Mouse (Mus musculus) kidney, embryonic 14.5 days (tissue): Measurements from ENCODE around the gene Dapk1. TPM values are rescaled to one million over a fixed set of nuclear protein-coding genes. Genes with fewer than 3 reads are reported as not detected.

Experiments
- ATAC-seq: fragments of 200-750 bp; cut with Nextera tagmentation; 2 replicates; pipeline ENCODE4 v1.8.0; 2017; ENCODE audit warnings: moderate number of reproducible peaks, mild to moderate bottlenecking, moderate TSS enrichment, moderate library complexity; ENCODE audit not compliant: low FRiP score, low TSS enrichment
- H3K27ac ChIP-seq: fragments of 300-500 bp; sonication (generic); 2 replicates; pipeline ENCODE4 v1.5.1; 2014; ENCODE audit warnings: low read depth, mild to moderate bottlenecking, low read length, moderate library complexity, mixed read lengths
- H3K27me3 ChIP-seq: fragments of 300-500 bp; sonication (generic); 2 replicates; pipeline ENCODE4 v1.6.1; 2014; ENCODE audit warnings: mild to moderate bottlenecking, low read length; ENCODE audit not compliant: control insufficient read depth, insufficient read depth
- H3K36me3 ChIP-seq: fragments of 300-500 bp; sonication (generic); 2 replicates; pipeline ENCODE4 v1.6.1; 2014; ENCODE audit warnings: low read length, mixed read lengths; ENCODE audit not compliant: control insufficient read depth, insufficient read depth
- H3K4me1 ChIP-seq: fragments of 300-500 bp; sonication (generic); 2 replicates; pipeline ENCODE4 v1.6.1; 2014; ENCODE audit warnings: low read length, mixed read lengths; ENCODE audit not compliant: control insufficient read depth, insufficient read depth
- H3K4me2 ChIP-seq: fragments of 300-500 bp; sonication (generic); replicated peaks from 2 replicates; pipeline ENCODE4 v1.6.1; 2014; ENCODE audit warnings: low read depth, mild to moderate bottlenecking, low read length
- H3K4me3 ChIP-seq: fragments of 300-500 bp; sonication (generic); 2 replicates; pipeline ENCODE4 v1.5.1; 2014; ENCODE audit warnings: mild to moderate bottlenecking, low read length
- H3K9ac ChIP-seq: fragments of 300-500 bp; sonication (generic); 2 replicates; pipeline ENCODE4 v1.6.1; 2014; ENCODE audit warnings: low read depth, mild to moderate bottlenecking, low read length, moderate library complexity
- H3K9me3 ChIP-seq: fragments of 300-500 bp; sonication (generic); 2 replicates; pipeline ENCODE4 v1.6.1; 2016; ENCODE audit warnings: low read length; ENCODE audit not compliant: control insufficient read depth
- WGBS: fragments of 180-500 bp; shearing (Covaris S2); extraction: QIAGEN DNeasy Blood & Tissue Kit; methylation state at CpG from one replicate; pipeline ENCODE4 v1.1.7; 2014; 5-methylcytosine and 5-hydroxymethylcytosine counted together
- polyA plus RNA-seq: library from polyadenylated mRNA; unstranded; fragments of >200 nt; fragmentation: Nextera tagmentation; extraction: Ambion mirVana; gene quantifications from 2 replicates; pipeline ENCODE4 v1.2.1, GENCODE M21; 2014

Gene Dapk1
- polyA plus RNA-seq, 1 experiment from 2014 or later: 24.5 TPM

- no peaks in the 10 kb centered on the region for H3K36me3 ChIP-seq
- no peaks in the 10 kb centered on the region for H3K27me3 ChIP-seq
- no peak overlapping the region for H3K9ac ChIP-seq
- H3K4me1 ChIP-seq: 0 out of 2 replicates have a peak, but pooled peaks cover 3% of the 10 kb centered on the region
- H3K27ac ChIP-seq: no peak overlapping the region
- WGBS: 55% methylated on average over 3 of the region's 3 CpGs
- no peak overlapping the region for H3K4me2 ChIP-seq
- no peak for ATAC-seq
- no peaks in the 10 kb centered on the region for H3K9me3 ChIP-seq
- no peak overlapping the region for H3K4me3 ChIP-seq
Observed at GRCm38 (mm10) chr13:60578541-60578940, 23.2 kb upstream of the Dapk1 start.

GRCm38 (mm10) chr13:60594866-60595265 is 6.9 kb upstream of the Dapk1 start:
- no peak for ATAC-seq
- no peaks in the 10 kb centered on the region for H3K9me3 ChIP-seq
- no peak overlapping the region for H3K9ac ChIP-seq
- no peaks in the 10 kb centered on the region for H3K36me3 ChIP-seq
- H3K4me1 ChIP-seq: no peaks in the 10 kb centered on the region
- no peak overlapping the region for H3K4me2 ChIP-seq
- no peaks in the 10 kb centered on the region for H3K27me3 ChIP-seq
- no peak overlapping the region for H3K4me3 ChIP-seq
- no peak overlapping the region for H3K27ac ChIP-seq
- 79% methylated on average over 3 of the region's 3 CpGs for WGBS

- H3K4me2 ChIP-seq: no peak overlapping the region
- H3K4me3 ChIP-seq: no peak overlapping the region
- no peaks in the 10 kb centered on the region for H3K36me3 ChIP-seq
- H3K9ac ChIP-seq: no peak overlapping the region
- no peaks in the 10 kb centered on the region for H3K4me1 ChIP-seq
- 95% methylated on average over 6 of the region's 6 CpGs for WGBS
- no peaks in the 10 kb centered on the region for H3K9me3 ChIP-seq
- H3K27me3 ChIP-seq: no peaks in the 10 kb centered on the region
- no peak overlapping the region for H3K27ac ChIP-seq
- no peak for ATAC-seq
Observed at GRCm38 (mm10) chr13:60595519-60595918, 6.2 kb upstream of the Dapk1 start.

DNA sequence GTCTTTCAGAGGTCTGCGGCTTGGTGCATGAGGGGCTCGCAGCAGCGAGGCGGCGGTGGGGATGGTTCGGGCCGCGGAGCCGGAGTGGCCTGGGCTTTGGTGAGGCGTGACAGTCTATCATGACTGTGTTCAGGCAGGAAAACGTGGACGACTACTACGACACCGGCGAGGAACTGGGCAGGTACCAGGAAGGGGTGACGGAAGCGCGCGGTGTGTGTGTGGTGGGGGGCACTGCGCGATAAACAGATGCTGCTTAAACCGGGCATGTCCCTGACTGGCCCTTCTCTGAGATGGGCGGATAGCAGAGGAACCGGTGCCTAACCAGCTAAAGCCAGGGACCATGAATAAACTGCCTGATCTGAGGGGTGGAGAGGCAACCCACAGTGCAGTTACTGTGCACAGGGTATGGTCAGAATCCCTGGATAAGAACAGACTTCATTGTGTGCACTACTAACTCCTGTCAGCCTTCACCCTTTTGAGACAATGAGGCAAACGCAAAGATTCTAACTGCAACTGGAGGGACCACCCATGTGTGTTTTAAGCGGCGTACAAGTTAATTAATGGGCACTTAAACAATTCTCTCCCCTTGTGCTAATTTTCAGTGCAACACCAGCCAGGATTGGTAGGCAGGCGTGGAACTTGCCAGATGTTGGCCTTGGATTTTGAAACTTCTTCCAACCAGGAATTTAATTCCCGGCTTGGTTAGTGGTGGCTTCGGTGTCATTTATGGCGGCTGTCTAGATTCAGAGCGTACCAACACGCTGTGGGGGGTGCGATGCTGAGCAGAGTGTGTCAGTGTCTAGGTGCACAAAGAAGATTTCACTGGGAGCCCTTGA is 887 bp downstream of the Dapk1 start:
- H3K27ac ChIP-seq: peak overlapping the region; percentile 82
- H3K9me3 ChIP-seq: no peaks in the 10 kb centered on the region
- H3K4me1 ChIP-seq: peaks cover 12% of the 10 kb centered on the region
- peak overlapping the region; percentile 81 for H3K4me3 ChIP-seq
- 5% methylated on average over 34 of the region's 34 CpGs for WGBS
- no peaks in the 10 kb centered on the region for H3K27me3 ChIP-seq
- H3K4me2 ChIP-seq: peak overlapping the region; percentile 90
- ATAC-seq: peak; percentile 77
- H3K9ac ChIP-seq: peak overlapping the region; percentile 89
- H3K36me3 ChIP-seq: no peaks in the 10 kb centered on the region

DNA sequence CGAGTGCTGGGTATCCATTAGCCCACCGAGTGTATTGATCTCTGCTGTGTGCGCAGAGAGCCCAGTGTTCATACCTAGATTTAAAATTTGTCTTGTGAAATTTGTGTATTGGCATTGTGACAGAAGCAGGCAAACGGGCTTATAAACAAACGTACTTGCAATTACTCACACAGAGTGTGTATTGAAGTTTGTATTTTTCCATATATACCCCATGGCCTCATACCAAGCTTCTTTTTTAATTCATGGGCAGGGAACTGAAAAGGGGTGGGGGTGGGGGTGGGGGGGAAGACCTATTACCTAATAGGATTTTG is 1.5 kb downstream of the Dapk1 start:
- no peaks in the 10 kb centered on the region for H3K36me3 ChIP-seq
- 57% methylated on average over 5 of the region's 5 CpGs for WGBS
- H3K9me3 ChIP-seq: no peaks in the 10 kb centered on the region
- H3K4me3 ChIP-seq: peak overlapping the region; percentile 81
- H3K27me3 ChIP-seq: no peaks in the 10 kb centered on the region
- H3K9ac ChIP-seq: peak overlapping the region; percentile 89; the same call in 1 of the 2 replicates
- peak overlapping the region; percentile 90 for H3K4me2 ChIP-seq
- no peak for ATAC-seq
- peaks cover 12% of the 10 kb centered on the region for H3K4me1 ChIP-seq
- H3K27ac ChIP-seq: no peak overlapping the region

DNA sequence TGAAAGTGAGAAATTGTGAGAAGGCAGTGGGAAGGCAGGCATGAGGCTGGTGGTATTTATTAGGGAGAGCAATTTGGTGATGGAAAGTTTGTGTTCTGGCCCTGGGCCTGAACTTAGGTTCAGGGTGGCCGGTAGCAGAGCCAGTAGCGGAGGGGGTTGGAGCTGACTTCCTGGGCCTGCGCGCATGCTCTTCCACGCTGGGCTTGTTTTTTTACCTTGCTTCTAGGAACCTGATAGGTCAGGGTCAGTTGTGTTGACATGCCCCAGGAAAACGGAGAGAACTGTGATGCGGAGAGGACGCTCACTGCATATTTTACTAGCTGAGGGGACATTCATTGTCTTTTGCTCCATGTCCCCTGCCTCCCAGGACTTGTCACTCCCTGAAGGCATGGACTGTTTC is 5.7 kb downstream of the Dapk1 start:
- ATAC-seq: no peak
- Histone ChIP-seq H3K4me2 (no peak overlapping the region), H3K9me3 (no peaks in the 10 kb centered on the region), H3K9ac (no peak overlapping the region), H3K27ac (no peak overlapping the region), H3K36me3 (peaks cover 4% of the 10 kb centered on the region; the same call in 1 of the 2 replicates), H3K4me1 (peaks cover 12% of the 10 kb centered on the region), H3K4me3 (no peak overlapping the region), H3K27me3 (no peaks in the 10 kb centered on the region)
- WGBS: 46% methylated on average over 8 of the region's 8 CpGs

DNA sequence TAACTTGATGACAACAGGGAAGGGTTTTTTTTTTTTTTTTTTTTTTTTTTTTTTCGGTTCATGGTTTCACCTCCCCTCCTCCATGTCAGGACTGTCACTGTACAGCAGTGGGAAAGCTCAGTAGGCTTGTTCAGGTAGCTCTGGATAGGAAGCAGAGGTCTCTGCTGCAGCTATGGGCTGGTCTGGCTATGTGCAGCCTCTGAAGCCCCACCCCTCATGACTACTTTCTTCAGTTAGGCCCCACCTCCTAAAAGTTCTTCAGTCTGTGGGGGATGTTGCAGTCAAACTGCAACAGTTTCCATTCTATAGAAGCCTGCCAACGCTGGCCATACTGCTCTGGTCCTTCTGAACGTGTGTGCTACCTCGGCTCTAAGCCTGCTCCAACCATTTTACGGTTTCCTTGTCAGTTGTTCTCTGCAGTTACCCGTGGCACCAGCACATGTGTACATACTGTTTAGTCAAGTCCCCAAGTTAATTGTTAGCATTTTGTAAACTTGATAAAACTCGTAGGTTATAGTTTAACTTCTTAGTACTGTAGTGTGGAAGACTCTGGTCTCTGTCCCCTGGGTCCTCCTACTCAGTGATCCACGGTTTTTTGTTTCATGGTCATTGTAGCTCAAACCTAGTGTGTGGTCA is 6.8 kb downstream of the Dapk1 start:
- Histone ChIP-seq H3K9ac (no peak overlapping the region), H3K4me3 (no peak overlapping the region), H3K36me3 (peaks cover 4% of the 10 kb centered on the region; the same call in 1 of the 2 replicates), H3K4me1 (peaks cover 2% of the 10 kb centered on the region), H3K4me2 (no peak overlapping the region), H3K27me3 (no peaks in the 10 kb centered on the region), H3K27ac (no peak overlapping the region), H3K9me3 (no peaks in the 10 kb centered on the region)
- peak; percentile 71; the same call in 1 of the 2 replicates for ATAC-seq
- WGBS: 72% methylated on average over 8 of the region's 8 CpGs

GRCm38 (mm10) chr13:60609234-60609633 is 7.5 kb downstream of the Dapk1 start:
- WGBS: 66% methylated on average over 4 of the region's 4 CpGs
- no peak for ATAC-seq
- Histone ChIP-seq H3K27ac (no peak overlapping the region), H3K27me3 (no peaks in the 10 kb centered on the region), H3K4me3 (no peak overlapping the region), H3K9ac (no peak overlapping the region), H3K36me3 (peaks cover 4% of the 10 kb centered on the region; the same call in 1 of the 2 replicates), H3K4me2 (no peak overlapping the region), H3K4me1 (no peaks in the 10 kb centered on the region), H3K9me3 (no peaks in the 10 kb centered on the region)

DNA sequence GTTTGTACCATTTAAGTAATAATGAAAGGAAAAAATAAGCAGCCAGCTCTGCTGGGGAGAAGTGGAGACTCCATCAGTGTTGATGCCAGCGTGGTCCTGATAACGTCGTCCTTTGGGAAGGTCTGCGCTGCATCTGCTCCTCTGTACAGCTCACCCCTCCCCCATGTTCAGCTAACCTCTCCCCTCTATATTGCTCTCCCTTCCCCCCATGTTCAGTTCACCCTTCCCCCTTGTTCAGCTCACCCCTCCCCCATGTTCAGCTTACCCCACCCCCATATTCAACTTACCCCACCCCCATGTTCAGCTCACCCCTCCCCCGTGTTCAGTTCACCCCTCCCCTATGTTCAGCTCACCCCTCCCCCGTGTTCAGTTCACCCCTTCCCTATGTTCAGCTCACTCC is 8.8 kb downstream of the Dapk1 start:
- Histone ChIP-seq H3K36me3 (peaks cover 4% of the 10 kb centered on the region; the same call in 1 of the 2 replicates), H3K9me3 (no peaks in the 10 kb centered on the region), H3K4me3 (no peak overlapping the region), H3K9ac (no peak overlapping the region), H3K27me3 (no peaks in the 10 kb centered on the region), H3K27ac (no peak overlapping the region), H3K4me1 (no peaks in the 10 kb centered on the region), H3K4me2 (no peak overlapping the region)
- ATAC-seq: no peak
- WGBS: 83% methylated on average over 6 of the region's 6 CpGs
